Mouse (Mus musculus): ENCODE results near the gene Thbs3. TPM values are rescaled to one million over a fixed set of nuclear protein-coding genes. Genes with fewer than 3 reads are reported as not detected.

The Thbs3 gene
- polyA plus RNA-seq, 1 experiment from 2014 or later: 94.0 TPM

GRCm38 (mm10) chr3:89229276-89229675 is 14.3 kb downstream of the Thbs3 start:
- Histone ChIP-seq H3K4me1 (peaks cover 33% of the 10 kb centered on the region), H3K4me2 (no peak overlapping the region), H3K27ac (no peak overlapping the region), H3K9ac (no peak overlapping the region), H3K9me3 (no peaks in the 10 kb centered on the region), H3K4me3 (no peak overlapping the region), H3K36me3 (peaks cover 19% of the 10 kb centered on the region), H3K27me3 (no peaks in the 10 kb centered on the region)
- 59% methylated on average over 4 of the region's 4 CpGs for WGBS
- ATAC-seq (ENCODE audit: insufficient number of reproducible peaks, low FRiP score, low TSS enrichment, low read depth): no peak

GRCm38 (mm10) chr3:89230561-89230960 is 15.6 kb downstream of the Thbs3 start:
- Histone ChIP-seq H3K9me3 (no peaks in the 10 kb centered on the region), H3K36me3 (peaks cover 16% of the 10 kb centered on the region), H3K9ac (no peak overlapping the region), H3K4me3 (no peak overlapping the region), H3K4me1 (peaks cover 35% of the 10 kb centered on the region), H3K4me2 (no peak overlapping the region), H3K27ac (no peak overlapping the region), H3K27me3 (no peaks in the 10 kb centered on the region)
- 88% methylated on average over 2 of the region's 2 CpGs for WGBS
- ATAC-seq (ENCODE audit: insufficient number of reproducible peaks, low FRiP score, low TSS enrichment, low read depth): no peak

DNA sequence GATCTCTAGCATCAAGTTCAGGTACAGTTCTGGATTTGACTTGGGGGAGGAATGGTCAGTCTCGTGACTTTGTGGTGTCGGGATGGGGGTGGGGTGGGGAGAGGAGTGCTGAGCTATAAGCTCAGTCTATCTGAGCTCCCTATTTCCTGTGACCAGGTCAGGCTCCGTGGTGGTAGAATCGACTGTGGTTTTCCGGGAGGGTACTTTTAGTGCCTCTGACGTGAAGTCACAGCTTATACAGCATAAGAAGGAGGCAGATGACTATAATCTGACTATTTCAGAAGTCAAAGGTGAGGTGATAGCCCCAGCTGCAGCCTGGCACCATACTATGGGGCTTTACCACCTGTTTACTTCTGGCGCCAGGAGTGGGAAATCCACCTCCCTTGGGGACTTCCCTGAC is 16.4 kb downstream of the Thbs3 start:
- 62% methylated on average over 7 of the region's 7 CpGs for WGBS
- H3K9ac ChIP-seq: no peak overlapping the region
- H3K36me3 ChIP-seq: peaks cover 17% of the 10 kb centered on the region
- H3K9me3 ChIP-seq: no peaks in the 10 kb centered on the region
- no peak overlapping the region for H3K27ac ChIP-seq
- ATAC-seq (ENCODE audit: insufficient number of reproducible peaks, low FRiP score, low TSS enrichment, low read depth): no peak
- H3K4me3 ChIP-seq: no peak overlapping the region
- no peaks in the 10 kb centered on the region for H3K27me3 ChIP-seq
- H3K4me2 ChIP-seq: no peak overlapping the region
- H3K4me1 ChIP-seq: peaks cover 27% of the 10 kb centered on the region

GRCm38 (mm10) chr3:89231772-89232275 is 16.8 kb downstream of the Thbs3 start:
- peaks cover 22% of the 10 kb centered on the region for H3K4me1 ChIP-seq
- no peak overlapping the region for H3K27ac ChIP-seq
- no peaks in the 10 kb centered on the region for H3K9me3 ChIP-seq
- WGBS: 70% methylated on average over 16 of the region's 16 CpGs
- peaks cover 21% of the 10 kb centered on the region for H3K36me3 ChIP-seq
- no peak overlapping the region for H3K4me2 ChIP-seq
- no peak overlapping the region for H3K4me3 ChIP-seq
- H3K9ac ChIP-seq: no peak overlapping the region
- H3K27me3 ChIP-seq: no peaks in the 10 kb centered on the region
- no peak for ATAC-seq (ENCODE audit: insufficient number of reproducible peaks, low FRiP score, low TSS enrichment, low read depth)

DNA sequence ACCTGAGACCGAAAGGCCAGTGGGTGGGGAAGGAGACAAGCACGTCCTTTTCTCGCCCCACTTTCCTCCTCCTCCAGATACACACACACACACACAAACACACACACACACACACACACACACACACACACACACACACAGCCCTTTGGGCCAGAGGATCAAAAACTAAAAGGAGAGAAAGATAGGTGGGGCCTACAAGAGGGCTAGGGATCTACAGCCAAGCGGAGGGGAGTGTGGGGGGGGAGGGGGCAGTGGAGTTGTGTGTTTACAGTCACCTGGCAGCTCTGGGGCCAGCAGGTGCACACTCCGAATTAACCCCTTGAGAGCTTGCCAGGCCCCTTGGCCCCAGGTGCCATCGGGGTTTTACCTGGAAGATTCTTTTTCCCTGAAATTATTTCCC is 17.6 kb downstream of the Thbs3 start:
- 61% methylated on average over 5 of the region's 6 CpGs for WGBS
- Histone ChIP-seq H3K9ac (no peak overlapping the region), H3K27me3 (no peaks in the 10 kb centered on the region), H3K4me2 (no peak overlapping the region), H3K4me3 (no peak overlapping the region), H3K27ac (no peak overlapping the region), H3K36me3 (peaks cover 26% of the 10 kb centered on the region), H3K9me3 (no peaks in the 10 kb centered on the region), H3K4me1 (peaks cover 14% of the 10 kb centered on the region)
- ATAC-seq (ENCODE audit: insufficient number of reproducible peaks, low FRiP score, low TSS enrichment, low read depth): no peak

DNA sequence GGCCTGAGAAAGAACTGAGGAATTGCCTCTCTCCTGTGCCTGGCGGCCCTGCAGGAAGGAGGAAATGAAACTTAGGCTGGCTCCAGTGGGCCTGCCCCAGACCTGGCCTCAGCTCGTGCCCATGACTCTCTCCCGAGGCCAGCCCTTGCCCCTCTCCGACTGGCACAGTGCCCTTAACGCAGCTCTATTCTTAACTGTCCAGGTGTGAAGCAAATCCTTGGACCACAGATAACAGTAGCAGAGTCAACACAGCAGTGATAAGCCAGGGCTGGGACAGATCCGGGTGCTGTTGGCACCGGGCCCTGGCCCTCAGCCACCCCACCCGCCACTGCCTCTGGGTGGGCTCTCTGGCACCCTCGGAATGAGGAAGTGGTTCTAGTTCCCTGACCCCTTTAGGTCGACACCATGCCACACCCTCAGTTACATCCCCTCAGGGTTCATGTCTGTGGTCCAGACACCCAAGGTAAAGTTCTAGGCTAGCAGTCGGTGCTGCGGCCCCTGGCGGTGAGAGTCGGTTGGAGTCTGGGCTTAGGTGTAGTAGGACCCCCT is 18.7 kb downstream of the Thbs3 start:
- Histone ChIP-seq H3K27me3 (no peaks in the 10 kb centered on the region), H3K4me2 (no peak overlapping the region), H3K9me3 (no peaks in the 10 kb centered on the region), H3K4me1 (peaks cover 7% of the 10 kb centered on the region), H3K4me3 (no peak overlapping the region), H3K27ac (no peak overlapping the region), H3K9ac (no peak overlapping the region), H3K36me3 (peaks cover 35% of the 10 kb centered on the region)
- WGBS: 74% methylated on average over 14 of the region's 14 CpGs
- ATAC-seq (ENCODE audit: insufficient number of reproducible peaks, low FRiP score, low TSS enrichment, low read depth): no peak

GRCm38 (mm10) chr3:89236516-89236915 is 21.5 kb downstream of the Thbs3 start:
- no peak overlapping the region for H3K4me3 ChIP-seq
- no peak overlapping the region for H3K9ac ChIP-seq
- H3K9me3 ChIP-seq: no peaks in the 10 kb centered on the region
- 91% methylated on average over 10 of the region's 10 CpGs for WGBS
- peaks cover 3% of the 10 kb centered on the region; the same call in 1 of the 2 replicates for H3K4me1 ChIP-seq
- no peak overlapping the region for H3K27ac ChIP-seq
- H3K36me3 ChIP-seq: peaks cover 52% of the 10 kb centered on the region
- H3K4me2 ChIP-seq: no peak overlapping the region
- no peaks in the 10 kb centered on the region for H3K27me3 ChIP-seq
- ATAC-seq (ENCODE audit: insufficient number of reproducible peaks, low FRiP score, low TSS enrichment, low read depth): no peak

GRCm38 (mm10) chr3:89237682-89238081 is 22.7 kb downstream of the Thbs3 start:
- Histone ChIP-seq H3K36me3 (peaks cover 59% of the 10 kb centered on the region), H3K27me3 (no peaks in the 10 kb centered on the region), H3K4me3 (no peak overlapping the region), H3K9me3 (no peaks in the 10 kb centered on the region), H3K27ac (no peak overlapping the region), H3K4me1 (peaks cover 3% of the 10 kb centered on the region; the same call in 1 of the 2 replicates), H3K4me2 (no peak overlapping the region), H3K9ac (no peak overlapping the region)
- no peak for ATAC-seq (ENCODE audit: insufficient number of reproducible peaks, low FRiP score, low TSS enrichment, low read depth)
- WGBS: 93% methylated on average over 21 of the region's 21 CpGs

DNA sequence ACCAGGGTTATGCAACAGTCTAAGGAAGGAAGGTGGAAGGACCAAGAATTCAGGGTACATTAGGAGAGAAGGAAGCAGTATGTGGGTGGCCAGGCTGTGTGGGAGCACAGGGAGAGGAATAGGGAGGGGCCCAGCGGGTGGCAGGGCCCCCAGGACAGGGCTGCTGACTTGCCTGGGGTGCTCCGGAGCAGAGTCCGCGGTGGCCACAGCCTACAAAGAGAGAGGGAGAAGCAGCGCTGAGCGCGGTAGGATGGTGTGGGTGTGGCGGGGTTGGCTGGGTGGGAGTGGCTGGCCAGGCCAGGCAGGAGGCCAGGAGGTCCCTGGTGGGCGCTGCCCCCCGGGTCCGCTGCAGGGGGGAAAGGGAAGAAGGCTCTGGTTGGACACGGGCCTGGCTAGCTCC is 23.5 kb downstream of the Thbs3 start:
- no peak overlapping the region for H3K27ac ChIP-seq
- peaks cover 6% of the 10 kb centered on the region for H3K4me1 ChIP-seq
- 61% methylated on average over 12 of the region's 12 CpGs for WGBS
- H3K9ac ChIP-seq: no peak overlapping the region
- H3K36me3 ChIP-seq: peaks cover 59% of the 10 kb centered on the region
- H3K4me3 ChIP-seq: no peak overlapping the region
- H3K9me3 ChIP-seq: no peaks in the 10 kb centered on the region
- no peak; the same call in 1 of the 2 replicates for ATAC-seq (ENCODE audit: insufficient number of reproducible peaks, low FRiP score, low TSS enrichment, low read depth)
- H3K27me3 ChIP-seq: no peaks in the 10 kb centered on the region
- H3K4me2 ChIP-seq: no peak overlapping the region

DNA sequence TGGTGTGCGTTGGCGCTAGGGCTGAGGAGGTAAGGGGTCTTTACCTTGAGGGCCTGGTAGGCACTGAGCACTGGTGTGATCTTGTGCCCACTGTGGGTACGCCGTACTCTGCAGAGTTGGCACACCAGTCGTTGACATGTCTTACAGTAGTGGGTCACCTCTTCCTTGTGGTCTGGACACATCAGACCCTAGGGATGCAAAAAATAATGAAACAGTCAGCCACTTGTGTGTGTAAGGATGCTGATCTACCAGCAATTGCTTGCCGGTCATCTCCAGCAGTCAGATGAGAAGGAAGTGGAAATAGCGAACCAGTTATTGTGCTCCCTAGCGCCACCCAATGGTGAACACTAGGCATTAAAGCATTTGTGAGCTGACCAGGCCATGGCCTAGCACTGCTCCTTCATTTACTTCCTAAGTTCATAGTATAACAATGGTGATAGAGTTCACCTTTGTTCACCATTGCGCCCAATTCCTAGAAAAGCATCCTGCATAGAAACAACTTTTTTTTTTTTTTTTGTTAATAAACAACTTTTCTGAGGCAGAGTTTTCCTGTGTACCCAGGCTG is 27.4 kb downstream of the Thbs3 start:
- H3K9ac ChIP-seq: no peak overlapping the region
- WGBS: 71% methylated on average over 9 of the region's 9 CpGs
- no peak overlapping the region for H3K4me3 ChIP-seq
- H3K4me2 ChIP-seq: no peak overlapping the region
- no peaks in the 10 kb centered on the region for H3K27me3 ChIP-seq
- no peak overlapping the region for H3K27ac ChIP-seq
- ATAC-seq (ENCODE audit: insufficient number of reproducible peaks, low FRiP score, low TSS enrichment, low read depth): no peak
- H3K4me1 ChIP-seq: peaks cover 34% of the 10 kb centered on the region
- peaks cover 35% of the 10 kb centered on the region for H3K36me3 ChIP-seq
- no peaks in the 10 kb centered on the region for H3K9me3 ChIP-seq

DNA sequence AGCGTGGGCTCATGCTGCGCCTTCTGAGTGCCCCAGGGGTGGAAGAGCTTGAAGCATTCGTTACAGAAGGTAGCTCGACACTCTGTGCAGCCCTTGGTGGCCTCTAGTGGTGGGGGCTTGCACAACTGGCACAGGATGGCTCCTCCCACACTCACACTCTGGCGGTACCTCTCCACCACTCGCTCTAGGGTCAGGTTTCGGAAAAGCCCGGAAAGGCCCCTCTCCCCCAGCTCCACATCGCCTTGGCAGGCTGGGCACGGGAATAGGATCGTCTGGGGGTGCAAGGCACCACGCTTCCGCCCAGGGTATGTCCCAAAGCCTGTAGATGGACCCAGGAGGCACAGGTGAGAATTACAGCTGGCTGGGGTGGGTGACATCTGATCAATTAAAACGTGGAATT is 28.6 kb downstream of the Thbs3 start:
- WGBS: 13% methylated on average over 14 of the region's 14 CpGs
- Histone ChIP-seq H3K4me1 (peaks cover 37% of the 10 kb centered on the region), H3K9me3 (no peaks in the 10 kb centered on the region), H3K36me3 (peaks cover 33% of the 10 kb centered on the region), H3K27ac (peak overlapping the region; percentile 86; the same call in 1 of the 2 replicates), H3K4me2 (peak overlapping the region; percentile 82), H3K4me3 (peak overlapping the region; percentile 83), H3K27me3 (no peaks in the 10 kb centered on the region), H3K9ac (no peak overlapping the region; the same call in 1 of the 2 replicates)
- no peak for ATAC-seq (ENCODE audit: insufficient number of reproducible peaks, low FRiP score, low TSS enrichment, low read depth)

DNA sequence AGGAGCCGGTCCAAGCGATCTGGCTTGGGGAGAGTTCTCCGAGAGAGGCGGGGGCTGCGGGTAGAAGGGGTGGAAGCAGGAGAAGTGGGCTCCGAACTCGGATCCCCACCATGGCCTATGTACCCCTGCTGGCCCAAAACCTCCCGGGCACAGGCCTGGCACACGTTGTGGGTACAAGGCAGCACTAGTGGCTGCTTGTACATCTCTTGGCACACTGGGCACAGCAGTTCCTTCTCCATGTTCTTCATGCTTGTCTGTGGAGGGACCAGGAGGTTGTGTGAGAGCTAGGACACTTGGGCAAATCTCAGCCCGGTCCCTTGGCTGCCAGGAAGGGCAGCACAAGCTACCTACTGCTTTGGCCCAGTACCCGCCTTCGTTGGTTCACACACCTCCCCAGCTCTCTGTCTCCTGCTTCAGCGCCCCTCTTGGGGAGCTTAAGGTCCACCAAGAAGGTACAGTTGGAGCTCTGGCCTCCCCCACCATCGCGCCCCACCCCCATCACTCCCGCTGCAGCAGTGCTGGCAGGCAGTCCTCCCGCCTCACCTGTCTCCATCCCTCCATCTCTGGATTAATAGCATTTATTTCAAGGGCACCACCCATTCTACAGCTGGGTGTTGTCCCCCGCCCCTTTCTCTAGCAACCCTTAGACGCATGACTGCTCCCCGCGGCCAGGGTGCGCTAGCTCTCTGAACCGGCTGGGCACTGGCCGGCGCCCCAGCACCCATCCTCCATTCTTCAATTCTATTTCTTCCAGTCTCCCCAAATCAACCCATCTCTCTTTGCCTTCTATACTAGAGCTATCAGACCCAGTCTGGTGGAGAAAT is 29.4 kb downstream of the Thbs3 start:
- peak overlapping the region; percentile 83 for H3K4me3 ChIP-seq
- no peaks in the 10 kb centered on the region for H3K27me3 ChIP-seq
- H3K36me3 ChIP-seq: peaks cover 32% of the 10 kb centered on the region
- H3K4me2 ChIP-seq: peak overlapping the region; percentile 82
- H3K4me1 ChIP-seq: peaks cover 37% of the 10 kb centered on the region
- H3K9ac ChIP-seq: peak overlapping the region; percentile 39; the same call in 1 of the 2 replicates
- no peaks in the 10 kb centered on the region for H3K9me3 ChIP-seq
- no peak for ATAC-seq (ENCODE audit: insufficient number of reproducible peaks, low FRiP score, low TSS enrichment, low read depth)
- WGBS: 15% methylated on average over 25 of the region's 25 CpGs
- peak overlapping the region; percentile 86 for H3K27ac ChIP-seq

Data from limb, embryonic 15.5 days (tissue).